Mouse (Mus musculus) midbrain, postnatal 0 days (tissue): ENCODE measurements around the gene Slc25a35. TPM values are rescaled to one million over a fixed set of nuclear protein-coding genes. Genes with fewer than 3 reads are reported as not detected.
"Not testable (repeated sequence)": the region's sequence is repeated elsewhere in the genome, so short reads cannot be mapped to it uniquely, and the experiment has no call there.

Source experiments
- ATAC-seq: fragments of 200-750 bp; cut with Nextera tagmentation; 2 replicates; pipeline ENCODE4 v1.8.0; 2017; ENCODE audit warnings: moderate number of reproducible peaks, mild to moderate bottlenecking, moderate TSS enrichment, moderate library complexity; ENCODE audit not compliant: low FRiP score
- DNase-seq: peaks from one replicate; pipeline ENCODE4 v3.0.0-alpha.2; 2015; ENCODE audit warnings: low spot score
- H3K27ac ChIP-seq: fragments of 300-500 bp; sonication (generic); 2 replicates; pipeline ENCODE4 v1.5.1; 2014; ENCODE audit warnings: low read depth, mild to moderate bottlenecking, low read length, mixed read lengths
- H3K27me3 ChIP-seq: fragments of 300-500 bp; sonication (generic); 2 replicates; pipeline ENCODE4 v1.6.1; 2014; ENCODE audit warnings: low read length, control low read depth, mixed read lengths; ENCODE audit not compliant: insufficient read depth
- H3K36me3 ChIP-seq: fragments of 300-500 bp; sonication (generic); 2 replicates; pipeline ENCODE4 v1.6.1; 2014; ENCODE audit warnings: low read length, control low read depth, mixed read lengths; ENCODE audit not compliant: insufficient read depth
- H3K4me1 ChIP-seq: fragments of 300-500 bp; sonication (generic); 2 replicates; pipeline ENCODE4 v1.6.1; 2014; ENCODE audit warnings: mild to moderate bottlenecking, control low read depth, antibody characterized with exemption, low read length, mixed read lengths; ENCODE audit not compliant: insufficient read depth
- H3K4me2 ChIP-seq: fragments of 300-500 bp; sonication (generic); 2 replicates; pipeline ENCODE4 v1.6.1; 2014; ENCODE audit warnings: low read depth, mild to moderate bottlenecking, low read length, mixed read lengths; ENCODE audit not compliant: poor library complexity, severe bottlenecking
- H3K4me3 ChIP-seq: fragments of 300-500 bp; sonication (generic); 2 replicates; pipeline ENCODE4 v1.5.1; 2014; ENCODE audit warnings: low read depth, mild to moderate bottlenecking, low read length, moderate library complexity
- H3K9ac ChIP-seq: fragments of 300-500 bp; sonication (generic); replicated peaks from 2 replicates; pipeline ENCODE4 v1.6.1; 2014; ENCODE audit warnings: mild to moderate bottlenecking, low read length, moderate library complexity, mixed read lengths; ENCODE audit not compliant: poor library complexity, severe bottlenecking
- H3K9me3 ChIP-seq: fragments of 300-500 bp; sonication (generic); 2 replicates; pipeline ENCODE4 v1.6.1; 2016; ENCODE audit warnings: low read length, control low read depth
- CTCF ChIP-seq: IDR thresholded peaks from 2 replicates; pipeline ENCODE4 v1.5.1; 2016; ENCODE audit warnings: antibody characterized with exemption, mild to moderate bottlenecking
- WGBS: fragments of 180-500 bp; shearing (Covaris S2); extraction: QIAGEN DNeasy Blood & Tissue Kit; methylation state at CpG from one replicate; pipeline ENCODE4 v1.1.7; 2014; 5-methylcytosine and 5-hydroxymethylcytosine counted together
- polyA plus RNA-seq: library from polyadenylated mRNA; unstranded; fragments of >200 nt; fragmentation: Nextera tagmentation; extraction: Ambion mirVana; gene quantifications from 2 replicates; pipeline ENCODE4 v1.2.1, GENCODE M21; 2015
- total RNA-seq: library from RNA; depleted of rRNA; stranded (reverse); fragments of >200 nt; gene quantifications from 2 replicates; pipeline ENCODE4 v1.2.3, GENCODE M21; 2014

Slc25a35 gene
- total and polyA plus RNA-seq, 2 experiments from 2014 or later: 0.93 to 2.0 TPM

GRCm38 (mm10) chr11:68956107-68956506, 11.8 kb upstream of the Slc25a35 start:
- H3K27ac ChIP-seq: no peak overlapping the region
- H3K9me3 ChIP-seq: no peaks in the 10 kb centered on the region
- peaks cover 5% of the 10 kb centered on the region; the same call in 1 of the 2 replicates for H3K4me1 ChIP-seq
- ATAC-seq (no peak), DNase-seq (no peak)
- no peak overlapping the region for H3K4me2 ChIP-seq
- TF ChIP-seq CTCF: no peak
- no peak overlapping the region for H3K9ac ChIP-seq
- no peak overlapping the region for H3K4me3 ChIP-seq
- WGBS: 62% methylated on average over 3 of the region's 3 CpGs
- H3K36me3 ChIP-seq: no peaks in the 10 kb centered on the region
- peaks cover 14% of the 10 kb centered on the region for H3K27me3 ChIP-seq

GRCm38 (mm10) chr11:68956697-68957096, 11.2 kb upstream of the Slc25a35 start:
- Histone ChIP-seq H3K4me1 (peaks cover 5% of the 10 kb centered on the region; the same call in 1 of the 2 replicates), H3K36me3 (no peaks in the 10 kb centered on the region), H3K9ac (no peak overlapping the region), H3K4me2 (no peak overlapping the region), H3K27ac (no peak overlapping the region), H3K27me3 (peaks cover 14% of the 10 kb centered on the region), H3K9me3 (no peaks in the 10 kb centered on the region), H3K4me3 (no peak overlapping the region)
- WGBS: 34% methylated on average over 13 of the region's 13 CpGs
- ATAC-seq (no peak), DNase-seq (no peak)
- TF ChIP-seq CTCF: no peak

GRCm38 (mm10) chr11:68957308-68957707, 10.6 kb upstream of the Slc25a35 start, which contains the start of gene Arhgef15:
Gene Arhgef15 (minus strand): TSS chr11:68957480.
- H3K36me3 ChIP-seq: no peaks in the 10 kb centered on the region
- no peak within 1 kb of the TSS for H3K4me3 ChIP-seq
- no peak for ATAC-seq
- no peaks in the 10 kb centered on the region for H3K9me3 ChIP-seq
- TF ChIP-seq CTCF: no peak
- peaks cover 5% of the 10 kb centered on the region; the same call in 1 of the 2 replicates for H3K4me1 ChIP-seq
- H3K27me3 ChIP-seq: peaks cover 14% of the 10 kb centered on the region
- H3K9ac ChIP-seq: no peak within 1 kb of the TSS
- WGBS: 47% methylated on average over 8 of the region's 8 CpGs
- no peak within 1 kb of the TSS for H3K4me2 ChIP-seq
- no peak for DNase-seq
- no peak within 1 kb of the TSS for H3K27ac ChIP-seq

GRCm38 (mm10) chr11:68957971-68958370, 10.0 kb upstream of the Slc25a35 start:
- H3K4me2 ChIP-seq: no peak overlapping the region
- TF ChIP-seq CTCF: no peak
- 95% methylated on average over 1 of the region's 1 CpGs for WGBS

GRCm38 (mm10) chr11:68961596-68961995, 6.3 kb upstream of the Slc25a35 start:
- ATAC-seq: no peak
- Histone ChIP-seq H3K9me3 (no peaks in the 10 kb centered on the region), H3K27ac (no peak overlapping the region), H3K4me2 (no peak overlapping the region), H3K9ac (no peak overlapping the region), H3K4me1 (no peaks in the 10 kb centered on the region), H3K27me3 (no peaks in the 10 kb centered on the region), H3K4me3 (no peak overlapping the region), H3K36me3 (no peaks in the 10 kb centered on the region)
- WGBS: 86% methylated on average over 3 of the region's 3 CpGs
- TF ChIP-seq CTCF: no peak
- DNase-seq: no peak

More at GRCm38 (mm10) chr11:68957971-68958370, 10.0 kb upstream of the Slc25a35 start:
- H3K9ac ChIP-seq: no peak overlapping the region
- no peaks in the 10 kb centered on the region for H3K9me3 ChIP-seq
- H3K36me3 ChIP-seq: no peaks in the 10 kb centered on the region
- no peak for ATAC-seq
- no peak overlapping the region for H3K4me3 ChIP-seq
- H3K27me3 ChIP-seq: peaks cover 14% of the 10 kb centered on the region
- no peak overlapping the region for H3K27ac ChIP-seq
- H3K4me1 ChIP-seq: peaks cover 5% of the 10 kb centered on the region; the same call in 1 of the 2 replicates
- DNase-seq: no peak

GRCm38 (mm10) chr11:68962159-68962558, 5.8 kb upstream of the Slc25a35 start:
- DNase-seq, ATAC-seq, H3K4me3 ChIP-seq, H3K9ac ChIP-seq, H3K27ac ChIP-seq, H3K4me2 ChIP-seq, H3K27me3 ChIP-seq, H3K9me3 ChIP-seq, H3K4me1 ChIP-seq, H3K36me3 ChIP-seq: not testable (repeated sequence)
- 32% methylated on average over 11 of the region's 11 CpGs for WGBS
